Mouse (Mus musculus) testis, adult 2 months (tissue): ENCODE results near the gene Abcc6.

Experiments used
- CTCF ChIP-seq: fragments of 200-500 bp; IDR thresholded peaks from 2 replicates; pipeline ENCODE4 v1.5.1; 2012; ENCODE audit warnings: low read depth, mild to moderate bottlenecking, inconsistent platforms, low read length, moderate library complexity; ENCODE audit not compliant: control insufficient read depth, insufficient read depth, insufficient replicate concordance
- POLR2A ChIP-seq: fragments of 200-500 bp; IDR thresholded peaks from 2 replicates; pipeline ENCODE4 v1.6.1; 2012; ENCODE audit warnings: low read depth, mild to moderate bottlenecking, inconsistent platforms, low read length, moderate library complexity; ENCODE audit not compliant: control insufficient read depth

- no peak for TF ChIP-seq CTCF
- TF ChIP-seq POLR2A: no peak
Observed at GRCm38 (mm10) chr7:46039873-46040272, 9.8 kb upstream of the Abcc6 start.
